Mouse (Mus musculus) stomach, embryonic 14.5 days (tissue): ENCODE measurements around the gene Slx4. TPM values are rescaled to one million over a fixed set of nuclear protein-coding genes. Genes with fewer than 3 reads are reported as not detected.

ENCODE experiments used
- ATAC-seq: fragments of 200-750 bp; cut with Nextera tagmentation; 2 replicates; pipeline ENCODE4 v1.8.0; 2017; ENCODE audit warnings: low read depth, moderate TSS enrichment; ENCODE audit not compliant: insufficient number of reproducible peaks, insufficient read depth, low FRiP score
- H3K27ac ChIP-seq: fragments of 300-500 bp; sonication (generic); 2 replicates; pipeline ENCODE4 v1.5.1; 2014; ENCODE audit warnings: mild to moderate bottlenecking, low read length, moderate library complexity, mixed read lengths
- H3K27me3 ChIP-seq: fragments of 300-500 bp; sonication (generic); 2 replicates; pipeline ENCODE4 v1.6.1; 2014; ENCODE audit warnings: low read length, control low read depth, mixed read lengths; ENCODE audit not compliant: control insufficient read depth, insufficient read depth
- H3K36me3 ChIP-seq: fragments of 300-500 bp; sonication (generic); 2 replicates; pipeline ENCODE4 v1.6.1; 2014; ENCODE audit warnings: mild to moderate bottlenecking, control low read depth, low read length, moderate library complexity, mixed read lengths; ENCODE audit not compliant: control insufficient read depth, insufficient read depth
- H3K4me1 ChIP-seq: fragments of 300-500 bp; sonication (generic); 2 replicates; pipeline ENCODE4 v1.6.1; 2014; ENCODE audit warnings: low read length, control low read depth, mixed read lengths; ENCODE audit not compliant: control insufficient read depth, insufficient read depth
- H3K4me2 ChIP-seq: fragments of 300-500 bp; sonication (generic); replicated peaks from 2 replicates; pipeline ENCODE4 v1.6.1; 2014; ENCODE audit warnings: low read depth, low read length, control low read depth
- H3K4me3 ChIP-seq: fragments of 300-500 bp; sonication (generic); 2 replicates; pipeline ENCODE4 v1.5.1; 2014; ENCODE audit warnings: low read depth, low read length, control low read depth
- H3K9ac ChIP-seq: fragments of 300-500 bp; sonication (generic); replicated peaks from 2 replicates; pipeline ENCODE4 v1.6.1; 2014; ENCODE audit warnings: low read depth, mild to moderate bottlenecking, control low read depth, low read length, moderate library complexity, mixed read lengths
- H3K9me3 ChIP-seq: fragments of 300-500 bp; sonication (generic); 2 replicates; pipeline ENCODE4 v1.6.1; 2016; ENCODE audit warnings: low read depth, low read length, control low read depth; ENCODE audit not compliant: control insufficient read depth
- WGBS: fragments of 180-500 bp; shearing (Covaris S2); extraction: QIAGEN DNeasy Blood & Tissue Kit; methylation state at CpG from one replicate; pipeline ENCODE4 v1.1.7; 2014; 5-methylcytosine and 5-hydroxymethylcytosine counted together
- polyA plus RNA-seq: library from polyadenylated mRNA; unstranded; fragments of >200 nt; fragmentation: Nextera tagmentation; extraction: Ambion mirVana; gene quantifications from 2 replicates; pipeline ENCODE4 v1.2.1, GENCODE M21; 2014

The Slx4 gene
- polyA plus RNA-seq, 1 experiment from 2014 or later = 28.1 TPM

DNA sequence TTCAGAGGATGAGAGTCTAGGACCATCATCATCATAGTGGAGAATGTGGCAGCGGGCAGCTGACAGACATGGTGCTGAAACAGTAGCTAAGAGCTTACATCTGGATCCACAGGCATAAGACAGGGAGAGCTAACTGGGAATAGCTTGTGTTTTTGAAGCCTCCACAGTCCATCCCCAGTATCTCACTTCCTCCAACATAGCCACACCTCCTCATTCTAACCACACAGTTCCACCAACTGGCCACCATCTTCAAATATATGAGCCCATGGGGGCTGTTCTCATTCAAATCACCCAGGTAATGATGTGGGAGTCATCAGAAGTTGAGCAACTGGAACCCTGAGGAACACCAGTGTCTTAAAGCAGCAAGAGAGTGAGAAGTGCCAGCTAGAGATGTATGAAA, 52.4 kb downstream of the Slx4 start:
- Histone ChIP-seq H3K4me3 (no peak overlapping the region), H3K9me3 (no peaks in the 10 kb centered on the region), H3K9ac (no peak overlapping the region), H3K4me1 (no peaks in the 10 kb centered on the region), H3K4me2 (no peak overlapping the region), H3K36me3 (no peaks in the 10 kb centered on the region), H3K27ac (no peak overlapping the region), H3K27me3 (no peaks in the 10 kb centered on the region)
- no peak for ATAC-seq
- 83% methylated on average over 1 of the region's 1 CpGs for WGBS

DNA sequence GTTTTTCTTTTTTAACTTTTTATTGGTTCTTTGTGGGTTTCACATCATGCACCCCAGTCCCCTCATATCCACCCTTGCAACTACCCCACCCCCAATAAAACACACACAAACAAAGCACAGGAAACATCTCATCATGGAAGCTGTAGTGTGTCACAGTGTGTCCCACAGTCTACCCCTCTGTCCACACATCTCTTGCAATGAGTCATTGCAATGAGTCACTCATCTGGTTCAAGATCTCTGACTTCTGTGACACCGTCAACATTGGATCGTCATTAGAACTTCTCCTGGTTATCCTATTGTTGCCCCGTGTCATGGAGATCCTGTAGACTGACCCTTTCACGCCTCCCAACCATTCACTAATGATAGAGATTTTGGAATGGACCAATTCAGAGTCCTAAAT, 68.9 kb downstream of the Slx4 start:
- no peak overlapping the region for H3K27ac ChIP-seq
- 87% methylated on average over 4 of the region's 4 CpGs for WGBS
- H3K36me3 ChIP-seq = peaks cover 24% of the 10 kb centered on the region
- no peak for ATAC-seq
- H3K27me3 ChIP-seq = no peaks in the 10 kb centered on the region
- H3K4me1 ChIP-seq = no peaks in the 10 kb centered on the region
- H3K9me3 ChIP-seq = no peaks in the 10 kb centered on the region
- no peak overlapping the region for H3K4me3 ChIP-seq
- no peak overlapping the region for H3K9ac ChIP-seq
- H3K4me2 ChIP-seq = no peak overlapping the region

GRCm38 (mm10) chr16:3934091-3934490, 69.5 kb downstream of the Slx4 start:
- Histone ChIP-seq H3K4me3 (no peak overlapping the region), H3K9ac (no peak overlapping the region), H3K4me1 (no peaks in the 10 kb centered on the region), H3K36me3 (peaks cover 23% of the 10 kb centered on the region), H3K4me2 (no peak overlapping the region), H3K9me3 (no peaks in the 10 kb centered on the region), H3K27me3 (no peaks in the 10 kb centered on the region), H3K27ac (no peak overlapping the region)
- 100% methylated on average over 1 of the region's 1 CpGs for WGBS
- ATAC-seq = no peak

- 94% methylated on average over 6 of the region's 6 CpGs for WGBS
- no peak overlapping the region for H3K9ac ChIP-seq
- no peak overlapping the region for H3K4me3 ChIP-seq
- H3K4me1 ChIP-seq = no peaks in the 10 kb centered on the region
- H3K27me3 ChIP-seq = no peaks in the 10 kb centered on the region
- no peak overlapping the region for H3K27ac ChIP-seq
- no peak overlapping the region for H3K4me2 ChIP-seq
- no peak for ATAC-seq
- H3K36me3 ChIP-seq = peaks cover 26% of the 10 kb centered on the region
- H3K9me3 ChIP-seq = no peaks in the 10 kb centered on the region
Measured at GRCm38 (mm10) chr16:3933536-3933935, 70.0 kb downstream of the Slx4 start.

DNA sequence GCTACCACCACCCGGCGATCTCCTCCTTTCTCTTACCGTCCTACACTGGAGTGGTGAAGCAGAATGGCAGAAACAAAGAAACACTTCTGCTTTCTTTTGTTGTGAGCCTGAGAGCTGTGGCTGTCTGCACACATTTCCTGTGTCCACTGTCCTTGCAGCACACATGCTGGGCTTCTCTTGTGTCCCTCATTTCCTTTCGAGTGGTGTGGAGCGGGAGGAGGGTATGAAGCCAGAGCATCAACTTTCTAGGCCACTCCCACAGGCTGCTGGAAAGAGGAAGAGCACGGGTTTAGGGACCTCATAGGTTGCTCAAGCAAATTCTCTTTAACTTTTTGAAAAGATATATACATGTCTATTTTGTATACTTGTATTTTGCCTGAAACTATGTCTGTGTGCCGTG, 74.4 kb downstream of the Slx4 start:
- H3K4me3 ChIP-seq = no peak overlapping the region
- no peak overlapping the region for H3K4me2 ChIP-seq
- 86% methylated on average over 7 of the region's 7 CpGs for WGBS
- H3K27ac ChIP-seq = no peak overlapping the region
- no peak for ATAC-seq
- no peaks in the 10 kb centered on the region for H3K27me3 ChIP-seq
- H3K9me3 ChIP-seq = no peaks in the 10 kb centered on the region
- peaks cover 28% of the 10 kb centered on the region for H3K36me3 ChIP-seq
- no peak overlapping the region for H3K9ac ChIP-seq
- no peaks in the 10 kb centered on the region for H3K4me1 ChIP-seq

Other genes with a start within 250 kb of the Slx4 start
- gene Olfr15, start 172.9 kb downstream of the Slx4 start, polyA plus RNA-seq = not detected in 2 replicates
- gene Zfp174, start 156.5 kb downstream of the Slx4 start, polyA plus RNA-seq = 1.7 TPM in 2 replicates
- 49.1 and 53.0 TPM in 2 replicates for gene Naa60, start 131.4 kb downstream of the Slx4 start, polyA plus RNA-seq
- 7.0 and 8.1 TPM in 2 replicates for gene Zfp597, start 119.2 kb downstream of the Slx4 start, polyA plus RNA-seq
- 1.00 and 3.2 TPM in 2 replicates for gene Gm20695, start 119.1 kb downstream of the Slx4 start, polyA plus RNA-seq
- gene 1700037C18Rik, start 95.1 kb downstream of the Slx4 start, polyA plus RNA-seq = 6.2 and 6.6 TPM in 2 replicates
- 28.3 and 28.9 TPM in 2 replicates for gene Cluap1, start 95.0 kb downstream of the Slx4 start, polyA plus RNA-seq
- 0.83 and 1.2 TPM in 2 replicates for gene Nlrc3, start 27.1 kb downstream of the Slx4 start, polyA plus RNA-seq
- gene Dnase1, start 33.2 kb upstream of the Slx4 start, polyA plus RNA-seq = 5.5 and 12.0 TPM in 2 replicates
- 93.4 and 94.0 TPM in 2 replicates for gene Trap1, start 74.1 kb upstream of the Slx4 start, polyA plus RNA-seq
- 53.6 and 65.3 TPM in 2 replicates for gene Crebbp, start 210.2 kb upstream of the Slx4 start, polyA plus RNA-seq